Mouse (Mus musculus): ENCODE data around the gene Actn2.

- TF ChIP-seq CTCF (IDR thresholded peaks at IDR 0.05; ENCODE audit: low read depth), result no peak
- no peak for TF ChIP-seq EP300 (IDR thresholded peaks at IDR 0.05; ENCODE audit: low read depth)
Measured at GRCm38 (mm10) chr13:12331528-12331927, 9.0 kb downstream of the Actn2 start.
